Mouse (Mus musculus): ENCODE measurements around the gene Cdca3. TPM values are rescaled to one million over a fixed set of nuclear protein-coding genes. Genes with fewer than 3 reads are reported as not detected.
"Not testable (repeated sequence)": the region's sequence is repeated elsewhere in the genome, so short reads cannot be mapped to it uniquely, and the experiment has no call there.

The Cdca3 gene
- total RNA-seq, 2 experiments from 2014 or later = 459 to 529 TPM

GRCm38 (mm10) chr6:124829799-124830700 lies 703 bp downstream of the Cdca3 start:
- peak; percentile 73 for ATAC-seq (replicated peaks; ENCODE audit: low FRiP score, poor library complexity, severe bottlenecking)

GRCm38 (mm10) chr6:124831199-124831598 lies 1.9 kb downstream of the Cdca3 start:
- ATAC-seq (replicated peaks; ENCODE audit: low FRiP score, poor library complexity, severe bottlenecking) = not testable (repeated sequence)

DNA sequence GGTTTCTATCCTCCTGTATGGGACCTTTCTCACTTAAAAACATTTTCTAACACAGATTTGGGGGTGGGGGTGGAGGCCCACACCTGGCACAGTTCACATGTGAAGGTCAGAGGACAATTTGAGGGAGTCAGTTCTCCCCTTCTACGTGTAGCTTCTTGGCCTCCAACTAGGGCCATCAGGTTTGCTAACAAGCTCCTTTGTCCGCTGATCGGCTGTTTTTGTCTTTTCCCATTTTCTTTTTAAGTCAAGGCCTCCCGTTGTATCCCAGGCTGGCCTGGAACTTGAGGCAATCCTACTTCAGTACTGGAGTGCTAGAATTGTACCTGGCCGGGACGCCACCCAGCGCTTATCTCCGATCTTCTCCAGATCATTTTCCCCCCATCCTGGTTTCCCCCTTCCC lies 2.3 kb downstream of the Cdca3 start:
- no peak for ATAC-seq (replicated peaks; ENCODE audit: low FRiP score, poor library complexity, severe bottlenecking)

- ATAC-seq (replicated peaks; ENCODE audit: low FRiP score, poor library complexity, severe bottlenecking) = no peak
These were observed 5.2 kb downstream of the Cdca3 start for GRCm38 (mm10) chr6:124834512-124835081.

DNA sequence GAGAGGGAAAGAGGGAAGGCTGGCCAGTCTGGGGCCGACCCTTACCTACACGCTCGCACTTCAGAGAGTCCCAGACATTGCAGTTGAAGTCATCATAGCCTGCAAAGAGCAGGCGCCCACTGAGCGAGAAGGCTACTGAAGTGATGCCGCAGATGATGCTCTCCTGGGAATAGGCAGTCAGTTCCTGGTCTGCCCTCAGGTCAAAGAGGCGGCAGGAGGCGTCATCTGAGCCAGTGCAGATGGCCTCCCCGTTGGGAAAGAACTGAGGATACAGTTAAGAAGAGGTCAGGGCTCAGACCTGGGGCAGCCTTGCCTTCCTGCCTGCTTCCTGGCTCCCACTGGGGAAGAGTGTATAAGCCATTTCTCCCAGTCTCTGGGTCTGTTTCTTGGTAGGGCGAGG lies 6.2 kb downstream of the Cdca3 start:
- no peak for ATAC-seq (replicated peaks; ENCODE audit: low FRiP score, poor library complexity, severe bottlenecking)

- no peak for ATAC-seq (replicated peaks; ENCODE audit: low FRiP score, poor library complexity, severe bottlenecking)
These were observed 7.1 kb downstream of the Cdca3 start for GRCm38 (mm10) chr6:124836411-124836810.

DNA sequence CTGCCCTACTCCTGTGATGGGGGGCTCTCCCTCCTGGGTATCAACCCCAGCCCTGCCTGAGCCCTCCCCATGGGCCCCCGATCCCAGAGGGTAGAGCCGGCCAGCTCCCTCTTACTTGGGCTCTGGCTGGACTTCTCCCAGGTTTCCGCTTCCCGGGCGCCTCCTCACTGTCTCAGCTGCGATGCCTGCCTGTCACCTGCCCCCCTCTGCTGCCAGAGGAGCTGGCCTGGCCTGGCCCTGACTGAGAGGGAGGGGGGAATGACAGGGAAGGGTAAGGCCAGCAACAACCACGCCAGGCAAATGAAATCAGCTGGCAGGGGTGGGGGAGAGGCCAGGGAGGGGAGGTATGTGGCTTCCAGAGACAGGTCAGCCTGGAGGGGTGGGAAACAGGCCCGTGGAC lies 10.5 kb downstream of the Cdca3 start:
- no peak for ATAC-seq (replicated peaks; ENCODE audit: low FRiP score, poor library complexity, severe bottlenecking)

GRCm38 (mm10) chr6:124840241-124841167 lies 11.2 kb downstream of the Cdca3 start, which contains the start of gene Gnb3:
Gnb3 (minus strand) TSS chr6:124840275.
- no peak for ATAC-seq (replicated peaks; ENCODE audit: low FRiP score, poor library complexity, severe bottlenecking)

DNA sequence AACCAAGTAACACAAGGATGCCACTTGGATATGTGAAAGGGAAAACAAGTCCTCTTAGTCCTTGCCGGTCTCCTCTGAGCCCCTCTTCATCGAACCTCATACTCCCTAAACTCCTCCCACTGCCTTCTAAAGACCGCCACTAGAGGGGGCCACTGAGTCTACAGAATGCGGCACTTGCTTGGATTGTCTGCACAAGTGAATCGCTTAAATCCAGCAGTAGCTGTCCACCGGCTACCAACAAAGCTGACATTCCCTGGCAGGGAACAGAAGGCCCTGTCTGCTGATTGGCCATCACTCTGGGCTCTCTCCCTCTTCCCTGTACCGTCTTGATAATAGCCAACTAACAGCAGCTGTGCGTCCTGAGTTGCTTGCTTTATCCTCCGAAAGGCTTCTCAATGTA lies 18.0 kb downstream of the Cdca3 start:
- peak; percentile 86 for ATAC-seq (replicated peaks; ENCODE audit: low FRiP score, poor library complexity, severe bottlenecking)

- ATAC-seq (replicated peaks; ENCODE audit: low FRiP score, poor library complexity, severe bottlenecking) = no peak
These were observed 21.2 kb downstream of the Cdca3 start for GRCm38 (mm10) chr6:124850535-124850934.

DNA sequence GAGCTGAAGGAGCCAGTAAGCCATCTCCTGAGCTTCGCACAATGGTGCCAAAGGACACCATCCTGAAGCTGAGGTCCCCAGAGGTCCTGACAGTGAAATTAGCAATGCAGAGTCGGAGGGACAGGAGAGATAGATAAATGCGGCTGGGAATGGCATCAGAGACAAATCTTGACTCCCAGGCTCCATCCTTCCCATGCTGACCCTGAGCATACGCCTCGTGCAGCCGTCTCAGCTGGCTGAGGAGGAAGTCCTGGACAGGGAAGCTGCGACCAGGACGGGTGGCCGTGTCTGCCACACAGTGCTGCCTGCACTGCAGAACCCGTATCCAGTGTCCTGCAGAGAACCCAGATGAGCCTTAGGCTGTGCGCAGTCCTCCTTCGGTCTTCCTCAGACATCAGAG lies 25.3 kb downstream of the Cdca3 start:
- ATAC-seq (replicated peaks; ENCODE audit: low FRiP score, poor library complexity, severe bottlenecking) = no peak

DNA sequence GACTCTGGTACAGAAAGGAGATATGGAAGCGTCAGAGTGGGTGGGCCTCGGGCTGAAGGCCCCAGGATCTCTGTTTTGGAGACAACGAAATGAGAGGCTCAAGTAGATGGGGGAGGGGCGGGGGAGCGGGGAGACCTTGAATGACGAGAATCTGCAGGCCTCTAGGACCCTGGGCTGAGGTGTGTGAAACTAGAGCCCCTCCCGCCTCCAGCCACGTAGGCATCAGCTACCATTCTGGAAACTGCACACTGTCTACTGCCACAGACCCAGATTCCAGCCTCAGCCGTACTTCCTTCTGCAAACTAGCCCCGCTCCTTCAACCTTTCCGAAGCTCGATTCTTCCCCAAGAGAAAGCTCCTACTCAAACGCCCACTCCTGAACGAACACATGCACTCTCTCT lies 27.0 kb downstream of the Cdca3 start:
- no peak for ATAC-seq (replicated peaks; ENCODE audit: low FRiP score, poor library complexity, severe bottlenecking)

GRCm38 (mm10) chr6:124856916-124857839 lies 27.8 kb downstream of the Cdca3 start, which contains the start of gene P3h3:
P3h3 (minus strand) TSS chr6:124857752.
- no peak for ATAC-seq (replicated peaks; ENCODE audit: low FRiP score, poor library complexity, severe bottlenecking)

DNA sequence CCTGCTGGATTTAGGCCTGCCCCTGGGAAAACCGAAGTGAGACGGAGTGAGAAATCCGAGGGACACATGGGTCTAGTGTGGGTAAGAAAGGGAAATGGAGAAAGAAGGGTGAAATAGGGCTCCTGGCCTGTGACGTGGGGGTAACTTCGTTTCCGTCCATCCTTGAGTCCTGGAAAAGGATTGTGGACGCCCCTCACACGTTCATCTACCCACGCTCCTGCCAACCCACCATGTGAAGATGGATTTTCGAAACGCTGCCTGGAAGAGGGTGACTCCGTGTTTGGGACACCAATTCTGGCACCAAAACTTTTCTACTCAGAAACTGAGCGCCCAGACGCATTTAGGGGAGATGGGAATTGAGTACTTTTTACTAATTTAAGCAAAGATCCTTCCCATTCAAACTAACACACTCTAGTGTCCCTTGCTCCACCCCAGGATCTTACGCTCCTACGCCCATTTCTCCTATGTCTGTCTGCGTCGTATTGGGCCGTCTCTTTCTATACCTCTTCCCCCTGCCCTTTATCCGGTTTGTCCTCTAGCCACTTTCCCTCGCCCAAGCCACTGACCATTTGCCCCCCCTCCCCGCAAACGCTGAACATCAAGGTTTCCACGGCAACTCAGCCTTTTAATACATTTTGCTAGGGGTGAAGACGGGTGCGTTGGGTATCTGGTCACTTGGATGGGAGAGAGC lies 28.6 kb downstream of the Cdca3 start:
- ATAC-seq (replicated peaks; ENCODE audit: low FRiP score, poor library complexity, severe bottlenecking) = no peak

DNA sequence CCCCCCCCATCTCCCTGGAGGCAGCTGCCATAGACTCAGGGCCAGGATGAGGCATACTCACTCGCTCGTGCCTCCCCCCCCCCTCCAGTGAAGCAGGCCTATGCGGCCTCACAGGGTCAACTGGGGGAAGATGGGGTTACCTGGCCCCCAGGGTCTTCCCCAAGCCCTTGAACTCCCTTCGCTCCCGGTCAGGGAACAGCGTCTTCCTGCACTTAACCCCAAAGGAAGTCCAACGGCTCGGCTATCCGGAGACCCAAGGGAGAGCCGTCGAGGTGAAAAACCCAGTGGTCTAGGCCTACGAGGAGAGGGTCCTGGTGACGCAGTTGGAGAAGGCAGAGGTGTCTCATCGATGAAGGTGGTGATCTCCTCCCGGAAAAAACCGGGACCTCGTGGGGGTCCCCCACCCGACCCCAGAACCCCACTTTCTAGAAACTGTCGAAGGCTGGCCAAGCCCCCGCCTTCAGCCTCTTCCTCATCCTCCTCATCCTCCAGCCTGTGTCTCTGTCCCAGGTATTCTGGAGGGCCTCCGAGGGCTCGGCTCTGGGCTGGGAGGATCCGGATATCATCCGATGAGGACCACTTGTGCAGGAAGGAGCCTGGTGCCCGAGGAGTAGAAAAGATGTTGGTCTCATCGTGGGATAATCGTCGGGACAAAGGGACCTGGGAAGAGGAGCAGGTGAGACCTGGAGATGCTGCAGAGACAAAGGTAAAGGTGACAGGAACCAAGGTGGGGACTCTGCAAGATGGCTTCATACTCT lies 29.4 kb downstream of the Cdca3 start:
- ATAC-seq (replicated peaks; ENCODE audit: low FRiP score, poor library complexity, severe bottlenecking) = no peak

DNA sequence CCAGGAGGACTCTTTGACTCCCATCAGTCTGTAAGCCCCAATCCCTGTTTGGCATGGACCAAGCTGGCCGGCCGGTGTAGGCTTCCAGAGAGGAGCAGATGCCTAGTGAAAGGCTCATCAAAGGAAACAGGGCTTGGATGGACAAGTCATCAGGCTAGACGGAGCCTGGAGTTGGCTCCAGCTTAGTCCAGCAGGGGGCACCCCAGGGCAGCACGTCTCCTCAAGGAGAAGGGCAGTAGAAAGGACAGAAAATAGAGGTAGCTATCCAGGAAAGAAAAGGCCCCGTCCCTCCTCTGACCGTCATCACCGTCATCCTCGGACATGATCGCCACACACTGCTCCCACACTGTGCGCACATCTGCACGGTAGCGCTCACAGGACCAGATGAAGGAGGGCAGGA lies 30.4 kb downstream of the Cdca3 start:
- ATAC-seq (replicated peaks; ENCODE audit: low FRiP score, poor library complexity, severe bottlenecking) = peak; percentile 67

- ATAC-seq (replicated peaks; ENCODE audit: low FRiP score, poor library complexity, severe bottlenecking) = no peak
These were observed 31.2 kb downstream of the Cdca3 start for GRCm38 (mm10) chr6:124860511-124860910.

GRCm38 (mm10) chr6:124861266-124861665 lies 31.9 kb downstream of the Cdca3 start:
- no peak for ATAC-seq (replicated peaks; ENCODE audit: low FRiP score, poor library complexity, severe bottlenecking)

Data from erythroid progenitor cell, adult 5-6 weeks (primary cell).